Mouse (Mus musculus) kidney, adult 2 months (tissue): ENCODE results near the gene Ninl. TPM values are rescaled to one million over a fixed set of nuclear protein-coding genes. Genes with fewer than 3 reads are reported as not detected.

ENCODE experiments used
- DNase-seq: peaks from one replicate; pipeline ENCODE4 v3.0.0; 2021
- H3K27ac ChIP-seq: fragments of 200-500 bp; 2 replicates; pipeline ENCODE4 v1.5.1; 2012; ENCODE audit warnings: low read depth, low read length, control low read depth, inconsistent platforms; ENCODE audit not compliant: insufficient read depth
- H3K27me3 ChIP-seq: fragments of 200-500 bp; replicated peaks from 2 replicates; pipeline ENCODE4 v1.6.1; 2012; ENCODE audit warnings: mild to moderate bottlenecking, moderate library complexity, low read length, inconsistent platforms; ENCODE audit not compliant: control insufficient read depth, insufficient read depth
- H3K36me3 ChIP-seq: fragments of 200-500 bp; 2 replicates; pipeline ENCODE4 v1.6.1; 2012; ENCODE audit warnings: mild to moderate bottlenecking, moderate library complexity, low read length, inconsistent platforms; ENCODE audit not compliant: control insufficient read depth, insufficient read depth
- H3K4me1 ChIP-seq: fragments of 200-500 bp; 2 replicates; pipeline ENCODE4 v1.6.1; 2011; ENCODE audit warnings: low read length; ENCODE audit not compliant: control insufficient read depth, insufficient read depth
- H3K4me3 ChIP-seq: fragments of 200-500 bp; 2 replicates; pipeline ENCODE4 v1.5.1; 2011; ENCODE audit warnings: mild to moderate bottlenecking, low read depth, low read length, control low read depth; ENCODE audit not compliant: insufficient read depth
- CTCF ChIP-seq: fragments of 200-500 bp; conservative IDR thresholded peaks from 2 replicates; pipeline ENCODE4 v1.5.1; 2011; ENCODE audit warnings: low read depth, mild to moderate bottlenecking, control low read depth, low read length, moderate library complexity, mixed read lengths; ENCODE audit not compliant: insufficient read depth, insufficient read length
- POLR2A ChIP-seq: fragments of 200-500 bp; IDR thresholded peaks from one replicate; pipeline ENCODE4 v1.6.1; 2011; ENCODE audit warnings: low read depth, low read length, control low read depth
- WGBS: fragments of 180-500 bp; shearing (Covaris S2); methylation state at CpG from one replicate; pipeline ENCODE4 v1.1.7; 2018; 5-methylcytosine and 5-hydroxymethylcytosine counted together
- polyA plus RNA-seq: library from polyadenylated mRNA; depleted of rRNA; stranded (reverse); fragments of >200 nt; gene quantifications from 2 replicates; pipeline ENCODE4 v1.2.3, GENCODE M21; 2012

The Ninl gene
- polyA plus RNA-seq, 1 experiment, result 11.5 TPM

GRCm38 (mm10) chr2:150979861-150980620 is 59.1 kb downstream of the Ninl start:
- DNase-seq, result no peak
- WGBS, result 86% methylated on average over 14 of the region's 14 CpGs
- no peak for TF ChIP-seq POLR2A
- TF ChIP-seq CTCF, result no peak

GRCm38 (mm10) chr2:150978791-150979190 is 60.4 kb downstream of the Ninl start:
- TF ChIP-seq CTCF (no peak), POLR2A (no peak)
- no peak overlapping the region for H3K4me3 ChIP-seq
- no peaks in the 10 kb centered on the region for H3K36me3 ChIP-seq
- H3K27ac ChIP-seq, result no peak overlapping the region
- H3K4me1 ChIP-seq, result no peaks in the 10 kb centered on the region
- DNase-seq, result no peak
- no peaks in the 10 kb centered on the region for H3K27me3 ChIP-seq
- 88% methylated on average over 3 of the region's 3 CpGs for WGBS

More at GRCm38 (mm10) chr2:150979861-150980620, 59.1 kb downstream of the Ninl start:
- Histone ChIP-seq H3K4me1 (no peaks in the 10 kb centered on the region), H3K36me3 (no peaks in the 10 kb centered on the region), H3K27ac (no peak overlapping the region), H3K4me3 (no peak overlapping the region), H3K27me3 (no peaks in the 10 kb centered on the region)

GRCm38 (mm10) chr2:150977676-150978075 is 61.5 kb downstream of the Ninl start:
- Histone ChIP-seq H3K4me1 (no peaks in the 10 kb centered on the region), H3K36me3 (no peaks in the 10 kb centered on the region), H3K27ac (no peak overlapping the region), H3K27me3 (no peaks in the 10 kb centered on the region), H3K4me3 (no peak overlapping the region)
- WGBS, result 96% methylated on average over 6 of the region's 6 CpGs
- no peak for DNase-seq
- TF ChIP-seq POLR2A (no peak), CTCF (no peak)

DNA sequence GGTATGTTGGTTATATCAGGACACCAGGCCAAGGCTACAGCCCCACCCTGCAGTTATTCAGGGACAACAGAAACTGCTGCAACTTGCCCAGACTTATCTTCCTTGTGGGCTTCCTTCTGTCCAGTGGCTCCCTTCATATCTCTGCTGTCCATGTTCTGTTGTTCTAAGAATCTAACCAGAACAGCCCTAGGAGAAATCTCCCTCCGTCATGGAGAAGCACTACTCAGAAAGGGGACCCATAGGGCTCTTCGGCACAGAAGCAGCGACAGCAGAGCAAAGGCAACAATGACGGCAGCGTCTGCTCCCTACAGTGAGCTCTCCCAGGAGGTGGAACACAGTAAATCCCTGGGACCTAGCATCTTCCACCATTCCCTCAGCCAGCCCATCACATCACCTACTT is 62.3 kb downstream of the Ninl start:
- no peaks in the 10 kb centered on the region for H3K27me3 ChIP-seq
- H3K4me3 ChIP-seq, result no peak overlapping the region
- 95% methylated on average over 5 of the region's 5 CpGs for WGBS
- no peaks in the 10 kb centered on the region for H3K4me1 ChIP-seq
- TF ChIP-seq CTCF (no peak), POLR2A (no peak)
- DNase-seq, result no peak
- no peaks in the 10 kb centered on the region for H3K36me3 ChIP-seq
- H3K27ac ChIP-seq, result no peak overlapping the region

DNA sequence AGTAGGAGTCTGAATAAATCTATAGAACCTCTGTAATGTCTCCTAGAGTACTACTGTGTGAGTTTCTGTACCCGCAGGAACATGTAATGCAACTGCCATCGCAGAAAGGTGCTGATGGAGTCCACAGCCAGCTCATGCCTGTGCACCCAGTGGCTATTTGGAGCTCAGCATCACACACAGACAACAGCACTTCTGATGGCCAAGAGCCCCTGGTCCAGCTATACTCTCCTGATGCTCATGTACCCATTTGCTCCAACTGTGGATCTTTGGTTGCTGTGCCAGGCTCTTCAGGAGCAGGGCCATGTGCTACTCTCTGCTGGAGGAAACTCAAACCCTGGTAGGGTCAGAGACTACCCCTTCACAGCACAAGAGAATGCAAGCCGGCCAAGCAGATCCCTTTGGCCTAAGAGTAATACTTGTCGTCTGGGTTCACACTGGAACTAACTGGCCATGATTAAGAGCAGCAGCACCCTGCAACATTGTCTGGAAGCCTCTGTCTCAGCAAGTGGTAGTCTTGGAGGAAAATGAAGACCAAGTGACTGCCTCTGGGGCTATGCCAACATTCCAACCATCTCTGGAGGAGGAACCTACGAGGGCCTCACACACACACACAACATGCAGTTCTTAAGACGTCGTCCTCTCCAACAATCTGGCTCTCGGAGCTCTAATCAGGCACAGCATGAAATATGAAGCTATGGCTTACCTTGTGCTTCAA is 65.6 kb downstream of the Ninl start:
- TF ChIP-seq CTCF, result no peak
- no peak for TF ChIP-seq POLR2A
- Histone ChIP-seq H3K36me3 (no peaks in the 10 kb centered on the region), H3K27ac (no peak overlapping the region), H3K4me3 (no peak overlapping the region), H3K4me1 (no peaks in the 10 kb centered on the region), H3K27me3 (no peaks in the 10 kb centered on the region)
- no peak for DNase-seq
- WGBS, result 79% methylated on average over 8 of the region's 8 CpGs

GRCm38 (mm10) chr2:150972681-150973080 is 66.5 kb downstream of the Ninl start:
- Histone ChIP-seq H3K27me3 (no peaks in the 10 kb centered on the region), H3K27ac (no peak overlapping the region), H3K4me3 (no peak overlapping the region), H3K36me3 (no peaks in the 10 kb centered on the region), H3K4me1 (no peaks in the 10 kb centered on the region)
- no peak for DNase-seq
- WGBS, result 94% methylated on average over 3 of the region's 3 CpGs
- TF ChIP-seq POLR2A (no peak), CTCF (no peak)

- no peak overlapping the region for H3K4me3 ChIP-seq
- H3K4me1 ChIP-seq, result no peaks in the 10 kb centered on the region
- no peaks in the 10 kb centered on the region for H3K27me3 ChIP-seq
- no peaks in the 10 kb centered on the region for H3K36me3 ChIP-seq
- H3K27ac ChIP-seq, result no peak overlapping the region
- DNase-seq, result no peak
- WGBS, result 92% methylated on average over 7 of the region's 7 CpGs
- no peak for TF ChIP-seq POLR2A
- no peak for TF ChIP-seq CTCF
Observed at GRCm38 (mm10) chr2:150971856-150972255, 67.3 kb downstream of the Ninl start.
